14 mouse cellular contexts compared by ENCODE assay signal in genomic region chr1:132650680-132651079, GRCm38 (mm10).
DNase-seq lines count a peak whose midpoint lies in the region; ATAC-seq and TF ChIP-seq lines count a peak whose summit lies in the region.
"Had no signal": no experiment of that assay in that cellular context is flagged by ENCODE, and none has a peak within 500 bp of the region (broad histone marks: within the 10 kb centered on the region; RNA-seq: fewer than 3 reads in every experiment).

No protein-coding gene starts in this region.

- H3K9ac ChIP-seq in forebrain, embryonic 15.5 days (replicated peaks): no peak overlapping the region
- H3K9ac ChIP-seq in hindbrain, embryonic 16.5 days (ENCODE audit: low read depth, low read length): 0 out of 2 replicates have a peak overlapping the region, but pooled peaks have one; percentile 23
- H3K9ac ChIP-seq in neural tube, embryonic 15.5 days (replicated peaks): no peak overlapping the region
- H3K9ac ChIP-seq: liver, postnatal 0 days had no signal

- no peak for TF ChIP-seq CTCF in layer of hippocampus, adult 2 months (conservative IDR thresholded peaks at IDR 0.05)

- ATAC-seq in forebrain, embryonic 15.5 days (replicated peaks): peak; percentile 80
- peak; percentile 35; the same call in 1 of the 2 replicates for ATAC-seq in hindbrain, embryonic 16.5 days
- ATAC-seq in neural tube, embryonic 15.5 days (ENCODE audit: low FRiP score): no peak
- ATAC-seq: inflammation-experienced regulatory T-cells, adult 6 months; liver, postnatal 0 days had no signal

- no peak for DNase-seq in layer of hippocampus, adult 2 months (ENCODE audit: low spot score in 2 of 2)
- no peak for DNase-seq in layer of hippocampus, postnatal 25 days (ENCODE audit: extremely low spot score in 1 of 2, low spot score in 1 of 2)
- DNase-seq in liver: no peak
- no peak for DNase-seq in natural killer cell, adult 2 months (ENCODE audit: low spot score in 2 of 2)
- no peak for DNase-seq in lung, postnatal 36 days
- DNase-seq: B cell, adult 2 months; cerebellum, adult 18-20 months; kidney, adult 9 months; liver, postnatal 0 days had no signal

- H3K9me3 ChIP-seq in forebrain, embryonic 15.5 days: no peaks in the 10 kb centered on the region
- H3K9me3 ChIP-seq in hindbrain, embryonic 16.5 days (ENCODE audit: control insufficient read depth, low read length): no peaks in the 10 kb centered on the region
- no peaks in the 10 kb centered on the region for H3K9me3 ChIP-seq in neural tube, embryonic 15.5 days (replicated peaks)

- no peak overlapping the region for H3K4me2 ChIP-seq in forebrain, embryonic 15.5 days (replicated peaks)
- no peak overlapping the region for H3K4me2 ChIP-seq in hindbrain, embryonic 16.5 days (ENCODE audit: low read length)
- H3K4me2 ChIP-seq in neural tube, embryonic 15.5 days: no peak overlapping the region

- H3K27ac ChIP-seq in layer of hippocampus, adult 2 months: 0 out of 2 replicates have a peak overlapping the region, but pooled peaks have one; percentile 32
- peak overlapping the region; percentile 86 for H3K27ac ChIP-seq in forebrain, embryonic 15.5 days (replicated peaks)
- H3K27ac ChIP-seq in hindbrain, embryonic 16.5 days (ENCODE audit: low read depth, low read length): peak overlapping the region; percentile 25; the same call in 1 of the 2 replicates
- H3K27ac ChIP-seq in neural tube, embryonic 15.5 days (replicated peaks): peak overlapping the region; percentile 24; the same call in 1 of the 2 replicates
- H3K27ac ChIP-seq: macrophage had no signal

- H3K4me3 ChIP-seq in layer of hippocampus, adult 2 months: no peak overlapping the region
- no peak overlapping the region for H3K4me3 ChIP-seq in forebrain, embryonic 15.5 days
- H3K4me3 ChIP-seq in hindbrain, embryonic 16.5 days (ENCODE audit: low read length): no peak overlapping the region
- no peak overlapping the region for H3K4me3 ChIP-seq in neural tube, embryonic 15.5 days (replicated peaks)

- 37% methylated on average over 9 of the region's 9 CpGs for WGBS in forebrain, embryonic 15.5 days
- 24% methylated on average over 9 of the region's 9 CpGs for WGBS in hindbrain, embryonic 16.5 days
- 30% methylated on average over 9 of the region's 9 CpGs for WGBS in neural tube, embryonic 15.5 days

- no peaks in the 10 kb centered on the region for H3K27me3 ChIP-seq in forebrain, embryonic 15.5 days
- no peaks in the 10 kb centered on the region for H3K27me3 ChIP-seq in hindbrain, embryonic 16.5 days (replicated peaks; ENCODE audit: control insufficient read depth, insufficient read depth, low read length)
- no peaks in the 10 kb centered on the region for H3K27me3 ChIP-seq in neural tube, embryonic 15.5 days (replicated peaks)

- H3K36me3 ChIP-seq in forebrain, embryonic 15.5 days: no peaks in the 10 kb centered on the region
- H3K36me3 ChIP-seq in hindbrain, embryonic 16.5 days (ENCODE audit: control insufficient read depth, insufficient read depth, low read length): no peaks in the 10 kb centered on the region
- no peaks in the 10 kb centered on the region for H3K36me3 ChIP-seq in neural tube, embryonic 15.5 days

- peaks cover 64% of the 10 kb centered on the region for H3K4me1 ChIP-seq in forebrain, embryonic 15.5 days
- peaks cover 31% of the 10 kb centered on the region for H3K4me1 ChIP-seq in hindbrain, embryonic 16.5 days (ENCODE audit: control insufficient read depth, insufficient read depth, low read depth, low read length)
- peaks cover 35% of the 10 kb centered on the region for H3K4me1 ChIP-seq in neural tube, embryonic 15.5 days

Comparison
In these comparisons a context has a peak if more than half of its experiments do, and no peak if none do; other contexts are left out.
1. H3K27ac ChIP-seq: peak in every context shown above with its lines; median percentile 86 in forebrain, embryonic 15.5 days; 32 in layer of hippocampus, adult 2 months; 25 in hindbrain, embryonic 16.5 days; 24 in neural tube, embryonic 15.5 days.